Mouse (Mus musculus): ENCODE data around the gene Trub1. TPM values are rescaled to one million over a fixed set of nuclear protein-coding genes. Genes with fewer than 3 reads are reported as not detected.

The Trub1 gene
- 10 to 100 TPM; 18.0 to 18.5 TPM for total RNA-seq (2021)

DNA sequence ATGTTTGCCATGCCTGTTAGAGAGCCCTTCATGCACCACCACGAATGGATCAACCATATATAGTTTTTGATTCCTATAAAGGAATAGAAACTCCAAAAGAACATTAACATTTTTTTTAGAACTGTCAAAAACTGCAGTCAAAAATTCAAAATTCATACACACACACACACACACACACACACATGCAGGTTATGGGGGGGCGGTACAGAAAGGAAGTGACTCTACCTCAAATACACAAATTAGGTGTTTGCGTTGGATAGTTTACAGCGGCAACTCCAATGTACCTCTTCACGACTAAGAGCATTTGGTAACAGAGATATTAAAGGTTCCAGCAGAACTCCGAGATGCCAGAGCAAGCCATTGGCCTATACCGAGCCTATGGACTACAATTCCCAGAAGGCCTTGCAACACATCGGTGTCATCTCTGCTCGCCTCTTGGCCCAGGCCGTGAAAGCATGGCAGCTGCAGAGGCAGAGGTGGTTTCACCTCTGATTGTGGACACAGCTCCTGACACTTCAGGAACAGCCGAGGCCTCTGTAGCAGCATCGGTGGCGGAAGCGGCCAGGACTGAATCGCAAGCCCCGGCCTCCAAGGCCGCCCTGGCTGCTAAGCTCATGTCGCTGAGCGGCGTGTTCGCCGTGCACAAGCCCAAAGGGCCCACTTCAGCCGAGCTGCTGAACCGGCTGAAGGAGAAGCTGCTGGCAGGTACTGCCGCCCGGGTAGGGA lies at the start of gene Trub1:
TSS of gene Trub1 (plus strand) at position 421 of the 726 bp plus-strand sequence.
- peak; percentile 81 to 85 for DNase-seq

DNA sequence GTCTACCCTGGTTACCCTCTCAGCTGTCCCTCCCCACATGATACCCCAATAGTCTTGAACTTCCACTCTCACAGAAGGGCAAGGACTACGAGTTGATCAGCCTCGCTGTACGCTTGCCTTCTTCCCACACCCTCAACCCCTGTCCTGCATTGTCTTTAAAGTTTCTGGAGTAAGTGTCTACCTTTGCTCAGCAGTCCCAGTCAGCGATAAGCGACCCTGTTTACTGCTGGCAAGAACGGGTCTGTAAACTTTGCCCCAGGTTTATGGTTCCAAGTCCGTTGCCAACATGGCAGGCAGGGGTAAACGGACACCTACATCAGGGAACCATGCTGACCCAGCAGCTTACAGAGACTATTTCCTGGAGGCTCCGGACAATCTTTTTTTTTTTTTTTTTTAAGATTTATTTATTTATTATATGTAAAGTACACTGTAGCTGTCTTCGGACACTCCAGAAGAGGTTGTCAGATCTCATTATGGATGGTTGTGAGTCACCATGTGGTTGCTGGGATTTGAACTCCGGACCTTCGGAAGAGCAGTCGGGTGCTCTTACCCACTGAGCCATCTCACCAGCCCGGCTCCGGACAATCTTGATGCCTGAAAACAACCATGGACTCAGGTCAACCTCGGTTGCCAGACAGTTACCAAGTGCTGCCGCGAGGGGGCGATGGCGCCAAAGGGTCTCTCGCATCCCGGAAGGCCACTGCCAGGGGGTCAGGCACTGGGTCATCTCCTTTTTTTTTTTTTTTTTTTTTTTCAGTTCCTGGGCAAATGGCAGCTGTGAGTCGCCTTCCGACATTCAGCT lies 48.8 kb upstream of the Trub1 start:
- DNase-seq = peak; percentile 47 to 60

GRCm38 (mm10) chr19:57404502-57404848 lies 48.2 kb upstream of the Trub1 start:
- no peak for DNase-seq

- no peak for DNase-seq
Observed at GRCm38 (mm10) chr19:57407947-57408346, 44.8 kb upstream of the Trub1 start.

DNA sequence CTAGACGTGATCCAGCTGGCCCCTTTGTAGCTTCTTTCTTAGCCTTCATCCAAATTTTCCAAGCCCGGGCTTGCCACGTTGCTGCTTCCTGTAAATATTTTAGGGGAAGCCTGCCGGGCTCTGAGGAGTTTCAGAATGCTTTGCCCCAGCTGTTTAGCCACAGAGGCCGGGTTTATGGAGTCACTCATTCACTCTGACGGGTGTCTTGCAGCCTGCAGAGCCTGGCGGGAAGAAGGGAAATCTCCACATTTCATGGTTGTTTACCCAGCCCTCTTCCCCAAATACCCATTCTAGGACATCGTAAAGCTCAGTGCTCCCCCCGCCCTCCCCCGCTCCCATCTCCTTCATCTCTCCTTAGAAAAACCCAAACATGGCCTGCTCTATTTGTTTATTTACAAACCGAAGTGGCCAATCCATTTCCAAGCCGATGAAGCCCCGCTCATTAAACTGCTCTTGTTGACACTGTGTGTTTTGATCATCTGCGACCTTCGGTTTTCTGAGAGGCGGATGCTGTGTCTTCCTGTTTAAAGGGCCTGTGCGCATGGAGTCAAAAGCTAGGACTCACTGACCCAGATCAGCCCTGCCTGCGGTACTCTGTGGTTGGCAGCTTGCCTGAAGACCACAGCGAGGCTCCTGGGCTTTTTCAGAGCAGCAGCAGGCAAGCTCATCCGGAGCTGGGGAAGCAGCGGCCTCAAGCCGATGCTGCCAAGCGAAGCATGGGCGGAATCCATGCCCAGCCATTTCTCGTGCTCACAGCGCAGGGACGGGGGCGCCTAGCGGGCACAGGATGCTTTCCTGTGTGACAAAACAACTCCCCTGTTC lies 41.1 kb upstream of the Trub1 start:
- DNase-seq = peak; percentile 33 to 34

- DNase-seq = no peak
Observed at GRCm38 (mm10) chr19:57413170-57413569, 39.5 kb upstream of the Trub1 start.

GRCm38 (mm10) chr19:57413918-57414317 lies 38.8 kb upstream of the Trub1 start:
- DNase-seq = no peak

DNA sequence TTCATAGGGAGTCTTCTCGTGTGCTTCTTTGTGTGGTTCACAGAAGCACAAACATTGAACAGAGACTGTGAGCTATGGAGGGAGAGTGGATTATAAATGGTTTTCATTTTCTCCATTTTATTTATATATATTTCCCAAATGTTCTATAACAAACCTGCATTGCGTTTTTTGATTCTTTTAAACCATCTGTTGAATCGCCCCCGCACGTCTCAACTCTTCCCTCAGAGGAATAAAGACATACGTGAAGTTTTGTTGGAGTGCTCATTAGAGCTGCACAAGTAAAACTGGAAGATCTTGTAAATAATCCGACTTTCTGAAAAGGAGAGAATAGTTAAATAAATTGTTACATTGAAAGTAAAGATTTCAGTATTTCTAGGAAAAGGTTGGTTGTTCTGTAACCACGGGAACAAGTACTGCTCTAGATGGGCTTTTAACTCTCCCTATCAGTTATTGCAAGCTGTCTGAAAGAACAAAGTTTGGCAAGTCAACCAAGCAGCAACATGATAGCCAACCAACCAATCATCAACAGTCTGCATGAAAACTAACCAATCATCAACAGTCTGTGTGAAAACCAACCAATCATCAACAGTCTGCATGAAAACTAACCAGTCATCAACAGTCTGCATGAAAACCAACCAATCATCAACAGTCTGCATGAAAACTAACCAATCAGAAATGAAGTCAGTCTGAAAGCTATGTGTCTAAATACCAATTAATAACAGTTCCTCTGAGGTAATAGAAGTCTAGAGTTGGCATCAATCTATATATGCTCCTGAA lies 37.5 kb upstream of the Trub1 start:
- no peak for DNase-seq

DNA sequence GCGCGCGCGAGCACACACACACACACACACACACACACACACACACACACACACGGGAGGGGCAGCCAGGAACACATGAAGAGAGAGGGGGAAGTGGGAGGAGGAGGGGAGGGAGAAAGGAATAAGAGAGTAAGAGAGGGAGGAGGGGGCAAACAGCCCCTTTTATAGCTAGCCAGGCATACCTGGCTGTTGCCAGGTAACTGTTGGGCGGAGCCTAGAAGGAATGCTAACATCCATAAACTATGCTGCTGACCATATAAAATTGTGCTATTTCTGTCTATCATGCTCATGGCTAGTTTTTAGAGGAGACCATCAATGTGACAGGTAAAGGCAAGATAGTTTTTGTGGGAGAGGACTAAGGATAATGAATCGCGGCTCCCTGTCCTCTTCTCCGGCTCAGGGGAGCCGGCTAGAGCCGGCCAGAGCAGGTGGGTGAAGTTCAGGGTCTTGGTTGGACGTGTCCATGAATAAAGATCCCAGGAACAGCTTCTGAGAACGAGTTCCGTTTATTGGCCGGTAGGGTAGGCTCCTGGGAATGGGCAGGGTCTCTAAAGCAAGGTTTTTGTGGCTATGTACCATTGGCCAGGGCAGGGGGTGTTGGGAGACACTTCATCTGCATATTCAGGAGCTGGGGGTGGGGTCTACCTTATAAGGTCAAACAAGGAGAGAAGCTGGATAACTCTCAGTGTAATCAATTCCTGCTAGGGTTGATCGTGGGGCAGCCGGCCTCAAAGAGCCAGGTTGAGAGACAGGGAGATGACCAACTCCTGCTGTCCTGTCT lies 34.7 kb upstream of the Trub1 start:
- no peak for DNase-seq

DNA sequence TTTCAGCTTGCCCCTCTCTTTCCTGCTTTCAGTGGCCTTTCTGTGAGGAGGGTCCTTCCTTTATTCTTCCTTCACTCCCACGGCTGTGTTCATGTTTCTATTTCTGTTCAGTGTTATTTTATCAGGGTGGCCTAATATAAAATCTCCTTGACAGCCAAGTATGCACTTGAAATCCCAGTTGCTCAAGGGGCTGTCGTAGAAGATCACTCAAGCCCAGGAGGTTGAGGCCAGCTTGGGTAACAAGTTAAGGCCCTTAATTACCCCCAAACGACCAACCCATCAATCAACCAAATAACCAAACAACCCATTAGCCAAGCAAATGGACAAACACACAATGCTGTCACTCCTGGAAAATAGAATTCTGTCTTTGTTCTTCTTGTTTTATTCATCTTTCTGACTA lies 29.3 kb upstream of the Trub1 start:
- DNase-seq = no peak

- DNase-seq = no peak
Observed at GRCm38 (mm10) chr19:57425296-57425695, 27.4 kb upstream of the Trub1 start.

GRCm38 (mm10) chr19:57426841-57427240 lies 25.9 kb upstream of the Trub1 start:
- no peak for DNase-seq

DNA sequence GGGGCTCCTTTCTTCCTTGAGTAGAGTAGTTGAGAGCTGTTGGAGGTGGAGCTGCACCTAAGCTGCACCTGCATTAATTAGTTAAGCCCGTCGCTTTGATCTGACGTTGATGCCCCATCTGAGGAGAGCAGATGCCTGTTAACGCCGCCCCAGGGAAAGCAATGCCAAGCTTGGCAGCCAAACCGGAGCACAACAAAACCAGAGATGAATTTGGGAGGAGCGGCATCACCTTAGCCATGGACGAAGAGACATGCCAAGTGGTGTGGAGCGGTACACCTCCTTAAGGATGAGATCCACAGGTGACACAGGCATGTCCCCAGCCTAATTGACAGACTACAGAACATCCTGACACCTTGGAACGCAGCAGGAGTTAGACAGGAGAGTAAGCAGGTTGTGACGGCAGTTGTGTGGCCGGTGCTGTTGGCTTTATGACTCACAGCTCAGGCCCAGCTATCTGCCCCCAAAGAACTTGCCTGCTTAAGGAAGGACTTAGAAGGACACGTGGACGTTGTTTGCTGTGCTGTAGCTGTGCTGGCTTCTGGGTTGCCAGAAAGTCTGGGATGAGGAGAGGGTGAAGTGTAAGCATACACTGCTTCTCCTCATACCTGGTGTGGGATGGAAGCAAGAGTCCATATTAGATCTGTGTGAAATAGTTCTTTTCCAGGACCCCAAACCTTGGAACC lies 24.8 kb upstream of the Trub1 start:
- DNase-seq = no peak

GRCm38 (mm10) chr19:57428641-57429040 lies 24.1 kb upstream of the Trub1 start:
- DNase-seq = no peak

GRCm38 (mm10) chr19:57429926-57430325 lies 22.8 kb upstream of the Trub1 start:
- no peak for DNase-seq

DNA sequence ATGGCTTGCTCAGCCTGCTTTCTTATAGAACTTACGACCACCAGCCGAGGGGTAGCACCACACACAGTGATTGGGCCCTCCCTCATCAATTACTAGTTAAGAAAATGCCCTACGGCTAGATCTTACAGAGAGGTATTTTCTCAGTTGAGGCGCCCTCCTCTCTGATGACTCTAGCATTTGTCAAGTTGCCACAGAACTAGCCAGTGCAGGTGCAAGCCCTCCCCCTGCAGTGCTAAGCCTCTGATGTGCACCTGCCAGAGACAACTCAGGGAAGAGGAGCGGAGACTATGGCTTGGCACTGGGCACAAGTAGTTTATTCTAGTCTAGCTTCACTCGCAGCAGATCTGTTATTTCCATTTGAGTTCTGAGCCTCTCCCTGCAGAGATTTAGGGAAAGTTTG lies 21.2 kb upstream of the Trub1 start:
- no peak for DNase-seq

DNA sequence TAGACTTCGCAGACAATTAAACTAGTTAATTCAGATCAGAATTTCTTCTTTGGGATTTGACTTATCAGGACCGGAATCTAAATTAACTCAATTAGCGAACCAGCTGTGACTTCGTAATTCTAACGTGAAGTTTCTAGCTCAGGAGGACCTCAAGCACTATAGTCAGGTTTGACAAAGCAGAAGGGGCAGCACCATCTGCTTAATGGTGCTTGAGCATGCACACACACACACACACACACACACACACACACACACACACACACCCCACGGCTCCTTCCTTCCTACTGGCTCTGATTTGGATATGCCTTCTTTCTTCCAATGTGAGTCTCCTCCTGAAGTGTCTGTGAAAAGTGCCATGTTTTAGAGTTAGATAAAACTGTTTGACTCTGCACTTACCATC lies 18.7 kb upstream of the Trub1 start:
- no peak for DNase-seq

DNA sequence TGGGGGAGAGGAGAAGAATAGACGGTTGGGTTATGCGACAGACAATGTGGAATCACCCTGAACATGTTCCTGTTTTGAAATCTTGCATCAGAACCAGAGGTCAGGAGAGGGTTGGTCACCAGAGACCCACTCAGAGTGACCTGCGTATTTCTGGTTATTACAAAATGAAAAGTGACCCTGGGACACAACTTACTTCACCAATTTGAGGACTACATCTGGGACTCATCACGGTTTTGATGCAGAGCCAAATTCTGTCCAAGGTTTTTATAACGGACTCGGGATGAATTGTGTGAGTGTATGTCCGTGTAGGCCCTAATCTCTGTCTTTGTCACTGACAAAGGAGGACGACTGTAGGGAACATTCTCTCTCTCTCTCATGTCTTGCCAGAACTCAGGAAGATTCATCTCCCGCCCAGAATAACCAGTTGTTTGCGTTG lies 16.1 kb upstream of the Trub1 start:
- no peak for DNase-seq

- DNase-seq = no peak
Observed at GRCm38 (mm10) chr19:57437042-57437441, 15.7 kb upstream of the Trub1 start.

GRCm38 (mm10) chr19:57439296-57439695 lies 13.4 kb upstream of the Trub1 start:
- DNase-seq = no peak

- DNase-seq = no peak
Observed at GRCm38 (mm10) chr19:57441501-57441900, 11.2 kb upstream of the Trub1 start.

All from layer of hippocampus, postnatal 36 days (tissue).